Mouse (Mus musculus) testis, postnatal 14 days (tissue): ENCODE data around the gene Nlgn1.
"Not testable (repeated sequence)": the region's sequence is repeated elsewhere in the genome, so short reads cannot be mapped to it uniquely, and the experiment has no call there.

ENCODE experiments used
- DNase-seq: peaks from one replicate; pipeline ENCODE4 v3.0.0; 2021; ENCODE audit warnings: low spot score

Nlgn1 gene

DNA sequence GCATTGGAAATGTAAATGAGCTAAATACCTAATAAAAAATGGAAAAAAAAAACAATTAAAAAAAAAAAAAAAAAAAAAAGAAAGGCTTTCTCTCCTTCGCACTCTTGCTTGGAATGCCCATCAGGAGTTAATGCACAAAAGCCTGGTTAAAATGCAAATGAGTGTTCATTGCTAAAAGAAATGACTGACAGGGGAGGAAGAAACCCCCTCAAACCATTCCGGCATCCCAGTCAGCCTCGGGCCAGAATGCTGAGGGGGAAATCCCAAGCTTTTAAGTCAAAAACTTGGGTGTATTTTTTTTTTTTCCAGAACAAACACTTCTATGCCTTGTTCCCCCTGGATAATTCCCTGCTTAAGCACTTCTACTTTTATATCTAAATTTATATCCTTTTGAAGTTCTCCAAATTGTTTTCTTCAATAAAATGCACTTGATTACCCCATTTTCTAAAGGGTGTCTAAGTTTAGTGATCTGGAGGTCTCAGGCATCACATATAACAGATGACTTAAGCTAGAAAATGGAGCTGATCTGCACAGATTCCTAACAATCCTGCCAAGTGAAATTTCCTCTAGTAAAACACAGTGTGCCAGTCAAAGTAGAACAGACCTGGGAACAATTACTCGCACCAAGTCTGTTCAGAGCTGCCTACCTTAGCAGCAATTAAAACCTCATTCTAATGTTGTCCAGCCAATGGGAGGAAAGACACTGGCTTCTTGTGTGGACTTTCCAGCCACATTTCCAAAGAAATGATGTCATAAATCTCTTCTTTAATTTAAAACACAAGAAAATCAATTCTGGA, 686.2 kb downstream of the Nlgn1 start:
- DNase-seq, result no peak

DNA sequence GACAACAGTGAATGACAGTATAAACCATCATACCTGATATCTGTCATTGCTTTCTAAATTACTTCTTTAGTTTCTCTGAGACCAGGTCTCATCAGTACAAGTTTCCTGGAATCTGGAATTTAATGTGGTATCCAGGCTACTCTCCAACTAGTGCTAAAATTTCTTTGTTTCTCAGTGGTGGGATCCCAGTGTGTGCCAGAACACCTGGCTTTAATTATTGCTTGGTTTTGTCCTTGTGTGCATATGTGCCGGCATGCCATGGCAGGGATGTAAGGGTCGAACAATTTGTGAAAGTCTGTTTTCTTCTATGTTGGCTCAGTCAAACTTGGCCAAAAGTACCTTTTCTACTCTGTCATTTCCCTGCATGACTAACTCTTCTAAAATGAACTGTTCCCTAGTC, 703.1 kb downstream of the Nlgn1 start:
- no peak for DNase-seq

DNA sequence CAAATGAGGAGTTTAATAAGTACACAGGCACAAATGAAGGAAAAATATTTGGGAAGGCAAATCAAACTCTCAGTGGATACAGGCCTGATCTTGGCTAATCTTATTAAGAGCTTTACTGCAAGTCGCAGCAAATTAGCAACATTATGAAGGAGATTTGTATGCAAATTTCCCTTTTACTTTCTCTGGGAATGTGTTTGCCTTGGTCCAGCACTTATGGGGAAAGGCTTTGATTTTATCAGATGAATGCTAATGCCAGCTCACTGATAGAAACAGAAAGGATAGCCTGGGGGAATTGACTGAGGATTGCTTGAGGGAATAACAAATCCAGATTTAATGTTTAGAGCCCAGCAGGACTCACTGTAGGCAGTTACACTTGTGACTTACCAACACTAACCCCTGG, 725.7 kb downstream of the Nlgn1 start:
- DNase-seq, result no peak

DNA sequence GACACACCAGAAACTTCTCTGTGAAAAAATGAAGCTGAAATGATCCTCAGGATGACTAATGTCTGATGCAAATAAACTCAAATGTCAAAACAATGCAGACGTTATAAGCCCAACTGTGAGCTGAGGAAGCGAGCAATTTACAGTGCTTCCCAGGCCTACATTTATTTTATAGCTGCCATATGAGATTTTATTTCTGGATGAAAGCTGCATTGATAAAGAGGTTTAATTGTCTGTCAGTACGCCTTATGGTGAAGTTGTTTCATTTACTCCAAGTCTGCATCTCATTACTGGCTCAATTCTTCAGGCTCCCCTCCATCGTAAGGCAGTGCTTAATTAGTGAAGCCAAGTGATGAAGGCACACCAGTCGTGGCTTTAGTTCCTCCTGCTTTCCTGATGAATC, 734.7 kb downstream of the Nlgn1 start:
- DNase-seq, result no peak

DNA sequence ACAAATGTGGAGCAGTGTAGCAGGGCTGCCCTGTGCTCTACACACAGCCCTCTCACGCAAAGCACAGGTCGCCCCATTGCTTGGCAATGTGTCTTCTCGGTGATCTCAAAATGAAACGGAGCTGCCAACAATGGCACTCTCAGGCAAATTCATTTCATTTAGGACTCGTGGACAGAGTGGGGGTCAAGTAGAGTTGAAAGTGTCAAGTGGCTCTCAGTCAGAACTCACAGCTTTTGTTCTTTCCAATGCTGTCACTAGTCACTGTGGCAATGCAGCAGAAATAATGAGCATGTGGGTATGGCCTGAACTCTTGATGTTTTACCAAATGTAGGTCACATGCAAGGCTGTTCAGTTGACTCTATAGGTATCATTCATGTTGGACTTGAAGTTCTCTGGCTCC, 756.7 kb downstream of the Nlgn1 start:
- DNase-seq, result no peak

DNA sequence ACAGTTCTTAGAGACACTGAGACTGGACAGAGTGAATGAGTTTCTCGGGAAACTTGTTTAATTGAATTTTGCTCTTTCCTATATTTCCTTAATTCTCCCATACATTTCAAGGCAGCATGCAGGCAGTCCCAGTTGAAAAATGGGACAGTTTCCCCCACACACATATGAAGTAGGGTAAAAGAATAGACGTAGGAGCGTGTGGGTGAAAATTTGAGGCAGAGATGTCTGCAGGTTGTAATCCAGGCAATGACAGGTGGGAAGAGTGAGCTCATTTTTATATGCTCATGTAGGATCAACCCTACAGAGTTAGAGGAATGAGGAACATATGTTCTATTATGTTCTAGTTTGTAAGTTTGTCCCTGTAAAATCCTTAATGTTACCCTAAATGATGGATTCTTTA, 757.4 kb downstream of the Nlgn1 start:
- no peak for DNase-seq

DNA sequence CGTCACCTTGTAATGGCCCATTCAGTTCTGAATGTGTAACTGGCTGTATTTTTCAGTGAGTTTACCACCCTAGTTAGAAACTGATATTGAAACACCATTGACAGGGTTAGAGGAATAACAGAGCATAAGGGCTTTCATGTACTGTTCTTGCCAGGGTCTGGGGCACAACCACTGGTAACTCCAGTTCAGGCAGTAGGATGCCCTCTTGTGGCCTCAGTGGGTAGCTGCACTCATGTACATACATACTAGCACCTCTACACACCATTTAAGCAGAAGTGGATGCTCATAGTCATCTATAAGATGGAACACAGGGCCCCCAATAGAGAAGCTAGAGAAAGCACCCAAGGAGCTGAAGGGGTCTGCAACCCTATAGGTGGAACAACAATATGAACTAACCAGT, 773.7 kb downstream of the Nlgn1 start:
- DNase-seq, result not testable (repeated sequence)

DNA sequence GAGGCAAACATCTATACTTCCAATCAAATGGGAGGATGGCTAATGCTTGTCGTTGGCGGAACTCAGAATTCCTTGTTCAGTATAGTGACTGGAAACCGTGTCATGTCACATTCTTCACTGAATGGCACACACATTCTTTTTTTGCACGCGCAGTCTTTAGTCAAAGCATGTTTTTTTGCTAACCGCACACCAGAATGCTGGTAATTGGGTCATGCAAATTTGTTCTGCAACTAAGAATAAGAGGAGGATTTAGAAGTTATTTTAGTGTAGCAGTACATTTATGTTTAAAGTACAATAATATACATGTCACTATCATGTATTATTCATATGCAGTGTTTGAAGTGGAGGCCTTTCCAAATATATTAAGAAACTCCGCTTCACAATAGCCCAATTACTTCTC, 783.2 kb downstream of the Nlgn1 start:
- not testable (repeated sequence) for DNase-seq

DNA sequence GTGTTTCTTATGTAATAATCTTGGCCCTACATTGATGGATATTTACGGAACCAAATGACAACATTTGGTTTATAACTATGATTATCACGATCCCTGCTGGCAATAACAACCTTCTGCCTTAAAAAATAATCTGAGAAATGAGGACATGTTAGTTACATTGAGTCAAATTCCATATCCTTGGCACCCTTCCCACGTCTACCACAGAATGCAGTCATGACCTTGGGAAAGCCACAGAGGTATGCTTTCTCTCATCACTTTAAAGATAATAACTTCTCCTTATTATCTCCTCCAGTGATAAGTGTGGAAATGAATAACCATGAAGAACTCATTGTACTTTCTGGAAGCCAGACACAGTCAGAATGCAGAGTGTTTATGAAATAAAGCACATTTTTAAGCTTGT, 808.0 kb downstream of the Nlgn1 start:
- peak; percentile 72 for DNase-seq

DNA sequence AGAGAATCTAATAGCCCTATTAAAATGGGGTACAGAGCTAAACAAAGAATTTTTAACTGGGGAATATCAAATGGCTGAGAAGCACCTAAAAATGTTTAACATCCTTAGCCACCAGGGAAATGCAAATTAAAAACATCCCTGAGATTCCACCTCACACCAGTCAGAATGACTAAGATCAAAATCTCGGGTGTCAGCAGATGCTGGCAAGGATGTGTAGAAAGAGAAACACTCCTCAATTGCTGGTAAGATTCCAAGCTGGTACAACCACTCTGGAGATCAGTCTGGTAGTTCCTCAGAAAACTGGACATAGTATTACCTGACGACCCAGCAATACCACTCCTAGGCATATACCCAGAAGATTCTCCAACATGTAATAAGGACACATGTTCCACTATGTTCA, 869.2 kb downstream of the Nlgn1 start:
- no peak for DNase-seq

DNA sequence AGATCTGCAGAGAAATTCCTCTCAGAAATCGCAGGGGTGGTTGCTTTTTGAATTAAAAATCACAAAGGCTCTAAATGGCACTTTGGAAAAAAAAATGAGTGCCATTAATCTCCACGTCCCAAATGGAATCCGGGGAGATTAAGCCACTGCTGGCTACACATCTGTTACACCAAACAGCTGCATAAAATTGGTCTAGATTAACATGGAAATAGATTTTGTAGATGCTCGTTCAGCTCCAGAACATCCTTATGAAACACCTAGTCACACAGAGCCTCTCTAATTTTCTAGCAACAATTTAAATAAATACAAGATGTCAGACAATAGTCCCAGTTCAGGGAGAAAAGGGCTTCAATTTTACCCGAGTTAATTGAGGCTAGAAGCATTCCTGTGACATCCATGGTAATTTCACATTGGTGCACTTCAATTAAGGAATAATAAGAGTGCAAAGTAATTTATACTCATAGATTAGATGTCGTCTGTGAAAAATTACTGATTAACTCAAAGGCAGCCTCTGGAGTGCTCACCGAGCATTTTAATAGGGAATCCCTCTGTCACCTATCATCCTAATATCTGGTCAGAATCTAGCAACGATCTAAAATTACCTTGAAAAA, 875.9 kb downstream of the Nlgn1 start:
- DNase-seq, result no peak

DNA sequence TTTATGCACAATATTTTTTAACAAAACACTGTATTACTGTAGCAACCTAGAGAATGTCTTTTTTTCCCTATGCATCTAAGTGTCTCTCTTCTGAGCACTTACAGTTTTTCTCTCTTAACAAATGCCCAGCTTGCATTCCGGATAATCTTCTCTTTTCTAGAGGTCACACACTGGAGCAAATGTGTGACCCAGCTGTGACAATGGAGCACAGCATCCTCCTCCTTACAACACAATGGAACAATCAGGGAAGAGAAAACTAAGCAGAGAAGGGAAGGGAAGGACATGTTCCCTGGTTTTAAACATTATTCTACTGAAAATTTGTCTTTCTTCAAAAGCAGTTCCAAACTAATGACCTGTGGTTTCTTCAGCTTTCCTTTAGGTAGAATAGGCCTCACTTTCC, 879.9 kb downstream of the Nlgn1 start:
- no peak for DNase-seq

DNA sequence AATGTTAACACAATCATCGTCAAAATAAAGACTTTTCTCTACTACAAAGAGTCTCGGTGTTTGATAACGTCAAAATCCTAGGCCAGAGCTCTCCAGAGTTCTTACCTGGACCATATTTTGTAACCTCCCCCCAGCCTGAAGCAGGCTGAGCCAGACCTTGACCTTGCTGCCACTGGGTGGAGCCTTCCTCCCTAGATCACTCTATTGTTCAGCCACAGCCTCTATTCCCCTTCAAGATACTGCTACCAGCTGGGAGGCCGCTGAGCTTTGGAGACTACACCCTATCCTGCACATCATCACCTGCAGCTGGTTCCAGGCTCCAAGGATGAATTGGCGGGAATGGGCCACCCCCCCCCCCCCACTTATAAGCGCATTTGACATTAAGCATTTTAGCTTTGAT, 881.8 kb downstream of the Nlgn1 start:
- no peak for DNase-seq

DNA sequence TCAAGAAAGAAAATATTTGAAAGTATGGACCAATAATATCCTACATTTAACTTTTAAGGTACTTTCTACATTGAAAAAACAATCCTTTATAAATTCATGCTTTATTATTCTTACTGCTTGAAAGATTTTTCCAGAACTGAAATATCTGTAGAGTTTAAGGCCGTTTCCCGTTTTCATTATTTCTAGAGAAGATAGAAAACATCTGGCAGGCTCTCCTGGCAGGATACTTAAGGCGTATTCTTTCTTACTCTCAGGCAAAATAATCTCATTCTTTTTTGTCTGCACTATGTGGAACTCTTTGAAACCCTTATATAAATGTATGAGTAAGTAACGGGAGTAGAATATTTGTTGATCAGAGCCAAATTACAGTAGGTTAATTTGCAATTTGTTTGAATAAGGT, 882.9 kb downstream of the Nlgn1 start:
- DNase-seq, result no peak

DNA sequence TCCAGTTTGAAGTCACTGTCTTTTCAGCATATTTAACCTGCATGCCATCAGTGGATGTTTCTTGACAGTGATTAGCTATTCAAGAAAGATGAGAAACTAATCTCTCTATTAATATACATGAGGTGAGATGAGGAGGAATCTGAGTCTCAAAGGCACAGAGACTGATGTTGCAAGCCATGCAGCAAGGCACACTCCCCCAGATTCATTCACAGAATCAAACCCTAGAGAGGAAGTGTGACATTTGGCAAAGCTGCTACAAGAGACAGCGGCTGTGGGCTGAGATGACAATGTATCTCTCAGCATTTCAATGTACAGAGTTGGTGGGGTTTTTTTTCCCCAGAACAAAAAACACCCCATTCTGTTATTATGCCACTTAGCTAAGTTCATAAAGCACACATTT, 885.1 kb downstream of the Nlgn1 start:
- DNase-seq, result no peak

DNA sequence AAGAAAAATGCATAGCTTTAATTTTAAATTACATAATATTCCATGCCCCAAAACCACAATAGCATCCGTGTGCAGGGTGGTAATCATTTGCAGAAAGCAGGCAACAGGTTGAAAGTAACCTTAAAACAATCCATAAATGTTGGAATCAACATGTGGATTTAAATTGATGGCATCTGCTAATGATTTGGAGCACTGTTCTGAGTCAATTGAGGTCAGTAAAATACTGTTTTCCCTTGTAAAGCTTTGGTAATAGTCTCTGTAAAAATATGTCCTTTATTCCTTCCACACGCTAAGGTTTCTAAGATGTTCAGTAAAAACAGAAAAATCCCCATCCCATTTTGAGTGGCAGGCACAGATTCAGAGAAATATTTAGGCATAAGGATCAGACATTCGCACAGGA, 888.6 kb downstream of the Nlgn1 start:
- no peak for DNase-seq

DNA sequence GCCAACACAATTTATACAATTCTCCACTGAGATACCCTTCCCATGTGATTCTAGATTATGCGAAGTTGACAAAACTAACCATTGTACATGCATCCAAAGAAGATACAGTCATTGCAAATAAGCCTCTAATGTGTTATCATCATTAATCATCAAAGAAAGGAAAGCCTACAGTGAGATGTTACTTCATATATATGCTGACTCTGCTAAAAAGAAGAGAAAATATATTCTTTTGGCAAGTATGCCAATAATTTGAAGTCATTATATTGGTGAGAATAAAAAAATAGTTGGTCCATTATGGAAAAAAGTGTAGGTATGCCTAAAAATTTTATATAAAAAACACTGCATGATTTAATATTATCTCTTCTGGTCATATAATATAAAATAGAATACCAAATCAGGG, 889.6 kb downstream of the Nlgn1 start:
- no peak for DNase-seq

DNA sequence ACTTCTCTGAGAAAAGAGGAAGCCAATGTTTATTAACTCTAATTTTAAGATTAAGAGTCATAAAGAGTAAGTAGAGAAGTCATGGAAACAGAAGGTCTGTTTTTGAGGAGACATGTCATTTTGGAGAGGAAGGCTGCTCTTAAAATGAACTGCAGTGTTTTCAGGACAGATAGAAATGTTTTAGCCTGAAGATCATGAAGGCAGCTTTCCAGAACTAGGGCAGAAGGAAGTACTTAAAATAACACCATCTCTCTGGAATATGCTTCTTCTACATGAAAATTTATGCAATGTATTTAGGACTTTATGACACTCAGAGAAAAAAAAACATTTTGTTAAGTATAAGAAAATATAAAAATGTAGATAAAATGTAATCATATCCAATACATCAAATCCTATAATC, 905.3 kb downstream of the Nlgn1 start:
- no peak for DNase-seq

DNA sequence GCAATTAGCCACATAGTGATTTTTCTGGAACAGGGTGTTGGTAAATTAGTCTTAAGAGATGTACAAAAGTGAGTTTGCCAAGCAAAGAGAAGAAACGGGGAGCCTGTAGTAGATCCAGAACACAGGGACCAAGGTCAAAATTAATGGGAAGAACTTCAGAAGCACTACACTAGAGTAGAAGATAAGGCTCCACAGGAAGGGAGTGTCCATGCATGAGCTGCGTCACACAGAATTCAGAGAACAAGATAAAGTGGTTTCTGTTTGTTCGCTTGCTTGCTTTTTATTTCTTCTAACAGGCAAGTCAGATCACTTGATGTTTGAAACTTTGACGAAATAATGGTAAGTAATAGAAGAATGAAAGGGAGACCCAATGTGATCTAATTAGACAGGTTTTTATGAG, 920.3 kb downstream of the Nlgn1 start:
- no peak for DNase-seq
